Mouse (Mus musculus) neural tube, embryonic 13.5 days (tissue): ENCODE results near the gene Apba1. TPM values are rescaled to one million over a fixed set of nuclear protein-coding genes. Genes with fewer than 3 reads are reported as not detected.

Experiments
- ATAC-seq: fragments of 200-750 bp; cut with Nextera tagmentation; 2 replicates; pipeline ENCODE4 v1.8.0; 2017; ENCODE audit warnings: low read depth, mild to moderate bottlenecking, moderate TSS enrichment, moderate library complexity
- H3K27ac ChIP-seq: fragments of 300-500 bp; sonication (generic); replicated peaks from 2 replicates; pipeline ENCODE4 v1.5.1; 2015; ENCODE audit warnings: moderate library complexity, mild to moderate bottlenecking, inconsistent platforms
- H3K27me3 ChIP-seq: fragments of 300-500 bp; sonication (generic); 2 replicates; pipeline ENCODE4 v1.6.1; 2015; ENCODE audit warnings: mild to moderate bottlenecking, inconsistent platforms
- H3K36me3 ChIP-seq: fragments of 300-500 bp; sonication (generic); 2 replicates; pipeline ENCODE4 v1.6.1; 2015; ENCODE audit warnings: mild to moderate bottlenecking, inconsistent platforms
- H3K4me1 ChIP-seq: fragments of 300-500 bp; sonication (generic); replicated peaks from 2 replicates; pipeline ENCODE4 v1.6.1; 2015; ENCODE audit warnings: inconsistent platforms
- H3K4me2 ChIP-seq: fragments of 300-500 bp; sonication (generic); 2 replicates; pipeline ENCODE4 v1.6.1; 2015; ENCODE audit warnings: inconsistent platforms, mild to moderate bottlenecking, moderate library complexity
- H3K4me3 ChIP-seq: fragments of 300-500 bp; sonication (generic); 2 replicates; pipeline ENCODE4 v1.5.1; 2015; ENCODE audit warnings: mild to moderate bottlenecking, inconsistent platforms
- H3K9ac ChIP-seq: fragments of 300-500 bp; sonication (generic); 2 replicates; pipeline ENCODE4 v1.6.1; 2015; ENCODE audit warnings: moderate library complexity, mild to moderate bottlenecking, inconsistent platforms
- H3K9me3 ChIP-seq: fragments of 300-500 bp; sonication (generic); 2 replicates; pipeline ENCODE4 v1.6.1; 2016; ENCODE audit warnings: inconsistent platforms
- WGBS: fragments of 180-500 bp; shearing (Covaris S2); methylation state at CpG from one replicate; pipeline ENCODE4 v1.1.7; 2015; 5-methylcytosine and 5-hydroxymethylcytosine counted together
- polyA plus RNA-seq: library from polyadenylated mRNA; unstranded; fragments of >200 nt; fragmentation: Nextera tagmentation; extraction: Ambion mirVana; gene quantifications from 2 replicates; pipeline ENCODE4 v1.2.1, GENCODE M21; 2015

Gene Apba1
- polyA plus RNA-seq, result 8.7 and 8.8 TPM in 2 replicates

DNA sequence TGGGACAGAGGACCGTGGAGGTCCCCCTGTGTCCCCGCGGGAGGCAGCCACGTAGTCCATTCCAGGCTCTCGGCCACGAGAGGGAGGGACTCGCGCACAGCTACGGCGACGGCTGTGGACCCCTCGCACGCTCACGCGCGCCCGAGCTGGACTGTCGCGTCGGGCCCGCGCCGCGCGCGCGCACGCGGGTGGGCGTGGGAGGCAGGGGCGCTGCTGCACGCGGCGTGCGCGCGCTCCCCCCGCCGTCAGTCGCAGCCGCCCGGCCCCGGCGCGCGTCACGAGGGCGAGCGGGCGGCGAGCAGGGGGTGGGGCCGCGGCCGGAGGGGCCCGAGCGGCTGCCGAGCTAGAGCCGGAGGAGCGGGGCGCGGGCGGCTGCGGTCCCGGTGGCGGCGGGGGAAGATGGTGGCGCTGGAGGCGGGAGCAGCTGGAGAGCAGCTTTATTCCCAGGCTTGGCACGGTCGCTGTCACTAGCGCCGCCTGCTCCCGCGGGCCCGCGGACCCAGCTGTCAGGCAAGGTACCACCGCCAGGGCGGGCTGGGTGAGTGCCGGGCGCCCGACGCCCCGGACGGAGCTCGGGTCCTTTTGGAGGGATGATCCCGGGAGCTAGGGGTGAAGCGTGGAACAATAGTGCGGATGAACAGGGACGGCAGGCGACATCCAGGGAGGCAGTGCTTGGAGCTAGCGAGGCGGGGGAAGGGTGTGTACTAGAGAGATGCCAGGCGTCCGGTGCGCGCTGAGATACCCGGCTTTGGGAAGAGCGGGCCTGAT lies at the start of gene Apba1:
Gene Apba1, plus strand, starts transcription at position 334 of the 768 bp plus-strand sequence.
- Histone ChIP-seq H3K27ac (peak within 1 kb of the TSS; percentile 98), H3K4me1 (peaks cover 49% of the 10 kb centered on the region), H3K36me3 (no peaks in the 10 kb centered on the region), H3K9me3 (peaks cover 3% of the 10 kb centered on the region; the same call in 1 of the 2 replicates), H3K4me3 (peak within 1 kb of the TSS; percentile 76), H3K4me2 (peak within 1 kb of the TSS; percentile 70), H3K9ac (peak within 1 kb of the TSS; percentile 88), H3K27me3 (no peaks in the 10 kb centered on the region)
- ATAC-seq, result peak; percentile 89
- WGBS, result under 1% methylated on average over 70 of the region's 98 CpGs

DNA sequence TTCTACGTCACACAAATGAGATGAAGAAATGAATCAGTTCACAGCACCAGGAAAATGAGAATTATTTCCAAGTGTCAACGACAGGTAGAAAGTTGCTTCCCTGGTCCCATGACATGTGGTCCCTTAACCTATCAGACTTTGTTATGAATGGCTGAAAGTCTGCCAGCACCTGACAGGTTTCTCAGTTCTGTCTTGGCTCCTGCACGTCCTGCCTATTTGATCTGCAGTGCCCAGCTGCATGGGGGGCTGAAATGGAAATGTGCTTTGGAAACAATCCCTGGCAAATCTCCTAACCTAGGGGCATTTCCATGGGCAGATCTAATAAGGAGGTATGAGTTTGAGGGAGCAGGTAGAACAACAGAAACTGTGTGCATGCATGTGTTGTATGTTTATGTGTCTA lies 12.2 kb upstream of the Apba1 start:
- 79% methylated on average over 3 of the region's 3 CpGs for WGBS
- H3K4me2 ChIP-seq, result no peak overlapping the region

DNA sequence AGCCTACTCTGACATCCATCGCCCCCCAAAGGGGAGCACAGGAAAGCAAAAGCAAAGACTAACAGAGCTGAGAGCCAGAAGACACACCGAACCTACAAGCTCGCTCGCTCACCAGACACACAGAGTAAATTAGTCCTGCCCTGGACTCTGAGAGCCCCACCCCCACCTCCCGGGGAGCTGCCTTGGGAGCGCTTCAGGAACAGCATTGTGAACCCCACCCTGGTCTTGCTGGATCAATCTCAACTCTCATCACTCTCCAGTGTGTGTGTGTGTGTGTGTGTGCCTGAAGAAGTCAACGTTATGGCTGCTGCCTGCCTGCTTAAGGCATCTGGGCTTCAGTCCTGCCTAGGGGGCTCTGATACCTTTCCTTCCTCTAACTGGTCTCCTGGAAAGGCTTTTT lies 1.7 kb upstream of the Apba1 start:
- H3K4me2 ChIP-seq, result no peak overlapping the region
- no peak overlapping the region for H3K27ac ChIP-seq
- H3K4me3 ChIP-seq, result no peak overlapping the region
- peaks cover 3% of the 10 kb centered on the region; the same call in 1 of the 2 replicates for H3K9me3 ChIP-seq
- H3K27me3 ChIP-seq, result no peaks in the 10 kb centered on the region
- peaks cover 37% of the 10 kb centered on the region for H3K4me1 ChIP-seq
- H3K36me3 ChIP-seq, result no peaks in the 10 kb centered on the region
- H3K9ac ChIP-seq, result no peak overlapping the region
- ATAC-seq, result no peak
- whole genome bisulfite sequencing, result 26% methylated on average over 7 of the region's 7 CpGs

More for the DNA sequence above, 12.2 kb upstream of the Apba1 start:
- H3K9me3 ChIP-seq, result no peaks in the 10 kb centered on the region
- no peak for ATAC-seq
- H3K27ac ChIP-seq, result no peak overlapping the region
- no peaks in the 10 kb centered on the region for H3K27me3 ChIP-seq
- no peaks in the 10 kb centered on the region for H3K4me1 ChIP-seq
- H3K4me3 ChIP-seq, result no peak overlapping the region
- no peak overlapping the region for H3K9ac ChIP-seq
- H3K36me3 ChIP-seq, result no peaks in the 10 kb centered on the region

DNA sequence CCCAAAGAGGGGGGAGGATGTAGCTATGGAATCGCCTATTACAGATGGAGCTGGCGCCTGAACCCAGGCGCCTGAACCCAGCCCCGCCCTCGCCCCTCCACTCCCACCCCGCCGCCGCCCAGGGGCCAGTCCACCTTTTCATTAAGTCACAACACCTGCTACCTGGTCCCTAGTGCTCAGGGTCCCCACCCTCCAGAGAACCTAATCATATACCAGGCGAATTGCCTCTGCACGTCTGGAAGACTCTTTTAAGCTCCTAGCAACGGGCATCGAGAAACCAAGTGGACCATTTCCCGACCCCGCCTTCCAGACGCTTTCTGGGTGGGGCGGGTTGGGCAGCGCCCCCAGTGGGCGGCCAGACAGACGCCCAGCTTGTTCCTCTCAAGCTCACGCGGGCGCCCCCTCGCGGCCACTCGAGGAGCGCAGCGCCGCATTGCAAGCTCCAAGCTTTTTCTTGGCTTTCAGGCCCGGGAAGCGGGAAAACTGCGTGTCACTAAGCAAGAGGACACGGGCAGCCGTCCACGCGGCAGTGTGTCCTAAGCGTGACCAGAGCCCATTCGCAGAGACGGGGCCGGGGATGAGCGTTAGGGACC lies 630 bp upstream of the Apba1 start:
- peak; percentile 78 for ATAC-seq
- Histone ChIP-seq H3K4me3 (peak overlapping the region; percentile 76), H3K9me3 (peaks cover 3% of the 10 kb centered on the region; the same call in 1 of the 2 replicates), H3K4me1 (peaks cover 43% of the 10 kb centered on the region), H3K36me3 (no peaks in the 10 kb centered on the region), H3K27me3 (no peaks in the 10 kb centered on the region), H3K27ac (peak overlapping the region; percentile 98), H3K4me2 (peak overlapping the region; percentile 70), H3K9ac (peak overlapping the region; percentile 88)
- WGBS, result under 1% methylated on average over 40 of the region's 40 CpGs

DNA sequence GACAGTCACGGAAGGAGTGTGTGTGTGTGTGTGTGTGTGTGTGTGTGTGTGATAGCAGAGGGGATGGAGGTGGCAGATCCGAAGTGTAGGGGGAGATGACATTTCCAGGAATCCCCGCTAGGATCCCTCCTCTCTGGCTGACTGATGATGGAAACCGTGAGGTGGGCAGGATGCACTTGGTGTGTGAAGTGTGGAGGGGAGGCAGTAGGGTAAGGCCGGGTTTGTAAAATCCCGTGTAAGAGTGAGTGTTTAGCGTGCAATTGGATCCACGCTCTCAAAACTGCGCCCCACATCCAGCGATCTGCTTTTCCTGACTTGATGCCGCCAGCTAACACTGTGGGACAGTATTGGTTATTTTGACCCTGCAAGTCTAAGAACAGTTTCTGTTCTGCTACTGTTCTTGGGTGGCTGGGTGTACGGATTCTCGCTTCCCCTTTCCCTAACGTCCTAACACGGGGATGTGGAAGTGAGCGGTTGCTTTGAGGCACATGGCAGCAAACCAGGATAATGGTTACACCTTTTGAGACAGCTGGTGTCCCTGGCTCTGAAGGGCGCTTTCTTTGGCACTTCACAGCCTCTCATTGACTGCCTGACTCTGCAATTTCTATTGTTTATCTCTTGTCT lies 747 bp downstream of the Apba1 start:
- peak overlapping the region; percentile 76 for H3K4me3 ChIP-seq
- under 1% methylated on average over 17 of the region's 17 CpGs for WGBS
- H3K9ac ChIP-seq, result peak overlapping the region; percentile 88
- no peaks in the 10 kb centered on the region for H3K27me3 ChIP-seq
- H3K36me3 ChIP-seq, result no peaks in the 10 kb centered on the region
- ATAC-seq, result no peak; the same call in 1 of the 2 replicates
- peak overlapping the region; percentile 70 for H3K4me2 ChIP-seq
- peaks cover 3% of the 10 kb centered on the region; the same call in 1 of the 2 replicates for H3K9me3 ChIP-seq
- H3K4me1 ChIP-seq, result peaks cover 56% of the 10 kb centered on the region
- H3K27ac ChIP-seq, result peak overlapping the region; percentile 98

DNA sequence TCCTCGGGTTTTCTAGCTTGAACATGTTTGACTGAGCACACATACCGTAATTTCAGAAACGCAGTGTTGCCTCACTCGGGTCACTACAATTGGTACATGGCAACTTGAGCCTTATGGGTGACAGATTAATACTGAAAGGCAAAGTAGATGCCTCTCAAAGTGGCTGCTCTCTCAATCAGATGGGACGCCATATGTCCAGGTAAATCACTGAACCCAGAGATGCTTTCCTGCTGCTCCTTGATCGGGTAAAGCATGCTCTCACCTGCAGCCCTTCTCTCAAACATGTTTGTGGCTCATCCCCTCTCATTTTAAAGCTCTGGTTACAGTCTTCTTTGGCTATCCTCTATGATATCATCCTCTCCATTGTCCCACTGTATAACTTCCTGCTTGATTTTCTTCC lies 4.7 kb downstream of the Apba1 start:
- H3K4me1 ChIP-seq, result peaks cover 52% of the 10 kb centered on the region

DNA sequence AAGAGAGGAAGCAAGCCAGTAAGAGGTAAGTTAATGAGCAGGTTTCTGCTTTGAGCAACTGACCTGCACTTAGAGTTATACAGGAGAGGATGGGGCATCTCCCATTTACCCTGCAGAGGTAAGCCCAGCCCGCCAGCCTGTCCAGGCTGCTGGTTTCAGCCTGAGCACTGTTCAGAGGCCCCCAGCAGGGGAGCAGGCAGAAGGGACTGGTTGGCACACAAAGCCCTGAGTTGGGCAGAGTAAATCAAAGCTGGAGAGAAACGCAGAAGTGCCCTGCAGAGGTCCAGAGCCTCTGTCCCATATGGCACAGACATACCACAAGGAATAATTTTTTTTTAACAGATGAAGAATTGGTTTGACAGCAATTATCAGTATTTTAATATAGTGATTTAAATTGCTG lies 5.4 kb downstream of the Apba1 start:
- no peak for ATAC-seq
- no peak overlapping the region for H3K4me3 ChIP-seq
- H3K4me1 ChIP-seq, result peaks cover 58% of the 10 kb centered on the region
- H3K4me2 ChIP-seq, result no peak overlapping the region
- no peaks in the 10 kb centered on the region; the same call in 1 of the 2 replicates for H3K36me3 ChIP-seq
- H3K27me3 ChIP-seq, result no peaks in the 10 kb centered on the region
- 40% methylated on average over 2 of the region's 2 CpGs for WGBS
- H3K27ac ChIP-seq, result no peak overlapping the region
- H3K9ac ChIP-seq, result no peak overlapping the region
- H3K9me3 ChIP-seq, result no peaks in the 10 kb centered on the region

More for the DNA sequence above, 4.7 kb downstream of the Apba1 start:
- Histone ChIP-seq H3K27ac (no peak overlapping the region), H3K4me3 (no peak overlapping the region), H3K36me3 (no peaks in the 10 kb centered on the region; the same call in 1 of the 2 replicates), H3K9me3 (no peaks in the 10 kb centered on the region), H3K9ac (no peak overlapping the region), H3K4me2 (no peak overlapping the region), H3K27me3 (no peaks in the 10 kb centered on the region)
- WGBS, result 86% methylated on average over 6 of the region's 6 CpGs
- ATAC-seq, result no peak

DNA sequence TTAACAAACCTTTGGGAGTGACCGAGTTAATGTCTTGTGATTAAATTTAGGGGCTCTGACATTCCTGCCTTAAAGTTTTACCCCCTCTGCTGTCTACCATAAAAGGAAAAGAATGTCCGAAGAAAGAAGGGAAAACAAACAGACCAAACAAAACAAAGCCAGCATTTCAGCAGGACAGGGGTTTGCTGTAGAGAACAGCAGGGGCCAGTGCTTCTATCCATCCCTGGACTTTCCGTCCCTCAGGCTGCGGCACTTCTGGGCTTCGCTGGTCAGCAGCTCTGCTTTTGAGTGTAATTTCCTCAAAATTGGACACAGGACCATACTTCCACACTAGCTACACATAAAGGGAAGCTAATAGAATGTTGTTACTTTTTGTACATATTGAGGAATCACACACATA lies 10.2 kb downstream of the Apba1 start:
- no peak overlapping the region for H3K4me3 ChIP-seq
- H3K4me2 ChIP-seq, result no peak overlapping the region
- WGBS, result 20% methylated on average over 5 of the region's 5 CpGs
- peaks cover 45% of the 10 kb centered on the region for H3K4me1 ChIP-seq
- H3K9ac ChIP-seq, result no peak overlapping the region
- ATAC-seq, result no peak
- no peaks in the 10 kb centered on the region for H3K9me3 ChIP-seq
- no peaks in the 10 kb centered on the region; the same call in 1 of the 2 replicates for H3K36me3 ChIP-seq
- H3K27ac ChIP-seq, result no peak overlapping the region
- H3K27me3 ChIP-seq, result no peaks in the 10 kb centered on the region

DNA sequence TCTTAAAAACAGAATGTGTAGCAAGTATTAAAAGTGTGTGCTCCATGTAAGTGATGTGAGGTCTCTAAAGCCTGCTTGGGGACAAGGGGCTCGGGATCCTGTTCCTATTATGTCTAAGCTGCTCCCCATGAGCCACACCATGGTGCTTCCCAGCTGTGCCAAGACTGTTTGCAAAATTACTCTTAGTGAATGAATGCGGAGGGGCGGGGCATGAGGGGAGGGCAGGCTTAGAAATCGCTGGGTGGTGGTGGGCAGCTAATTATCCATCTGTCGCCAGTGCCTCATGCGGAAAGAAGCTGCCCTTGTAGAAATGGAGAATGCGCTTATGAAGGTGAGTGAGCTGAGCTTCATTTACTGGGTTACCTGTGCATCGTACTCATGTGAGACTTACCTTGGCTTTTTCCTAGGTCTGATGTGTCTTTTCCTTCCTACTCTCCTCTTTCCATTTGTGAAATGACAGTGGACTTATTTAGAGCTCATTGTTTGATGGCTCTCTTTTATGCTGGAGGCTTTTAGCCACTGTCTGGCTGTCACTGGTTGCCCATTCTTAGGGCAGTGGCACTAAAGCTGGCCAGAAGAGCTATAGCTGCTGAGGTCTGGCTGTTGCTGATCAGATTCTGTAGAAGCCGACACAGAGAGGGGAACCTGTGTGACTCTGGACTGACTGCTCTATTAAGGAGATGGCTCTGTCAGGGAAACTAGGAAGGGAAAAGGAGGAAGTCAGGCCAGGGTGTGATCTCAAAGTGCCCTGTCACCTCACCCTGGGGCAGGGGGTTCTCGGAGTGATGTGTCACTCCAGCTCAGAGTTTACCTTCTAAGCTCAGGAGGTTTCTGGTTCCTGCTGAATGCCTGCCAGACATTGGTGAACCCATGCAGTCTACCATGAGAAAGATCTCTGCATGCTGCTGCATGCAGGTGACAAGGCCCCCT lies 12.1 kb downstream of the Apba1 start:
- peak; percentile 77 for ATAC-seq
- no peaks in the 10 kb centered on the region; the same call in 1 of the 2 replicates for H3K36me3 ChIP-seq
- H3K4me1 ChIP-seq, result peaks cover 38% of the 10 kb centered on the region
- H3K27me3 ChIP-seq, result no peaks in the 10 kb centered on the region
- peak overlapping the region; percentile 71 for H3K27ac ChIP-seq
- peak overlapping the region; percentile 20 for H3K4me2 ChIP-seq
- no peaks in the 10 kb centered on the region for H3K9me3 ChIP-seq
- H3K4me3 ChIP-seq, result no peak overlapping the region
- WGBS, result 24% methylated on average over 10 of the region's 10 CpGs
- no peak overlapping the region for H3K9ac ChIP-seq

DNA sequence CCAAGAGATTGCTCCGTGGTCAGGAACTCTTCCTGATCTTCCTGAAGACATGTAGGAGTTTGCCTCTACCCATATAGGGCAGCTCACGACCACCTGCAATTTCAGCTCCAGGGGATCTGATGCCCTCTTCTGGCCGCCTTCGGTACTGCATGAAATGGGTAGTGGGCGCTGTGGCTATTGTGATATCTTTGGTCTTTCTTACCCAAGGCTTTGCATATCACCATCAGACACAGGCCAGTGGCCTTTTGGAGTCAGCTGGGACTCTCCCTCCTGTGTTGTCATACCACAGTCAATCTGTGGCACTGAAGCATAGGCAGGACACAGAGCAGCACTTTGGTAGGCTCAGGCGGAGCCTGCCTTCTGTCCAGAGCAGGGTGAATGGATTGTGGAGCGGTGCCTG lies 13.3 kb downstream of the Apba1 start:
- Histone ChIP-seq H3K4me3 (no peak overlapping the region), H3K4me2 (no peak overlapping the region), H3K9ac (no peak overlapping the region), H3K9me3 (no peaks in the 10 kb centered on the region), H3K36me3 (no peaks in the 10 kb centered on the region; the same call in 1 of the 2 replicates), H3K27me3 (no peaks in the 10 kb centered on the region), H3K4me1 (peaks cover 48% of the 10 kb centered on the region), H3K27ac (no peak overlapping the region)
- WGBS, result 66% methylated on average over 7 of the region's 7 CpGs
- no peak for ATAC-seq

DNA sequence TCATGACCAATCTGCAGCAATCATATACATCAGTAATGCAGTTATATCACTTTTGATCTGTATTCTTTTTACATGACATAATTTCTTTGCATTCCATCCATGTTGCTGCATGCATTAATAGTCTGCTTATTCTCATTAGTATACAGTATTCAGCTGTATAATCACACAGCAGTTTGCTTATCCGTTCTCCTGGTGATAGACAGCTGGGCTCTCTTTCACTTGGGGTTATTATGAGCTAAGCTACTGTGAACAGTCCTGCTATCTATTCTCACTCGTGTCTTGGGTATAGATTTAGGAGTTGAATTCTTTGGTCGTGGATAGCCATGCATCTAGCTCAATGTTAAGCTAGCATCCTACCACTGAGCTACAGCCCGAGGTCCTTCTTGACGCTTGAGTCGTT lies 16.7 kb downstream of the Apba1 start:
- 73% methylated on average over 6 of the region's 6 CpGs for WGBS
- Histone ChIP-seq H3K9ac (no peak overlapping the region), H3K36me3 (no peaks in the 10 kb centered on the region), H3K9me3 (no peaks in the 10 kb centered on the region), H3K27ac (no peak overlapping the region), H3K4me1 (peaks cover 29% of the 10 kb centered on the region), H3K4me2 (no peak overlapping the region), H3K27me3 (no peaks in the 10 kb centered on the region), H3K4me3 (no peak overlapping the region)
- no peak for ATAC-seq
